Mouse (Mus musculus) stomach, postnatal 0 days (tissue): ENCODE measurements around the gene Neb.

Source experiments
- CTCF ChIP-seq: IDR thresholded peaks from 2 replicates; pipeline ENCODE4 v1.5.1; 2016; ENCODE audit warnings: antibody characterized with exemption, low read depth, mild to moderate bottlenecking, moderate library complexity
- EP300 ChIP-seq: optimal IDR thresholded peaks from 2 replicates; pipeline ENCODE3; 2016; ENCODE audit warnings: antibody characterized with exemption

DNA sequence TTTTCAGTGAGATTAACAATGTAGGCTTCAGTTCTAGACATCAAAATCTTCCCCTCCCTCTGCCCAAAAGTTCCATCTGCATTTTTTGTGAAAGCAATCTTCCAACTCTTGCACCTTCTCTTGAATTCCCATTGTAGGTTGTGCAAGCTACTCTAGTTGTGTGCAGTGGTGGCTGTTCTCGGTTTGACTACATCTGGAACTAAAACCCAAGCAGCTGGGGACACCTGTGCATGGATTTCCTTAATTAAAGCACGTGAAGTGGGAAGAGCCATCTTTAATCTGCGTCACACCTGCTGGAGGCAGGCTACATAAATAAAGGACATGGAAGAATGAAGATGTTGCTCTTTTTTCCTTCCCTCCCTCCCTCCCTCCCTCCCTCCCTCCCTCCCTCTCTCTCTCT is 11.7 kb upstream of the Neb start:
- TF ChIP-seq CTCF (no peak), EP300 (no peak)
